Comparison of ENCODE assay signal across 26 mouse cellular contexts in genomic region chr10:130311534-130312227, GRCm38 (mm10). TPM values are rescaled to one million over a fixed set of nuclear protein-coding genes. Genes with fewer than 3 reads are reported as not detected.
DNase-seq lines count a peak whose midpoint lies in the region; ATAC-seq and TF ChIP-seq lines count a peak whose summit lies in the region.
"Had no signal": no experiment of that assay in that cellular context is flagged by ENCODE, and none has a peak within 500 bp of the region (broad histone marks: within the 10 kb centered on the region; RNA-seq: fewer than 3 reads in every experiment).

No protein-coding gene starts in this region.

- H3K36me3 ChIP-seq in G1E (replicated peaks) = no peaks in the 10 kb centered on the region
- H3K36me3 ChIP-seq: embryonic facial prominence, embryonic 10.5 days; forebrain, embryonic 15.5 days; heart, embryonic 13.5 days; intestine, embryonic 15.5 days; neural tube, embryonic 12.5 days; stomach, embryonic 15.5 days had no signal

- H3K4me1 ChIP-seq in G1E (ENCODE audit: insufficient read depth, low read depth, low read length) = peaks cover 12% of the 10 kb centered on the region
- H3K4me1 ChIP-seq: embryonic facial prominence, embryonic 10.5 days; forebrain, embryonic 15.5 days; heart, embryonic 13.5 days; intestine, embryonic 15.5 days; neural tube, embryonic 12.5 days; stomach, embryonic 15.5 days had no signal

- TF ChIP-seq CTCF in G1E (IDR thresholded peaks at IDR 0.05; ENCODE audit: low read depth, low read length) = no peak

- H3K9me3 ChIP-seq in G1E (replicated peaks) = no peaks in the 10 kb centered on the region
- H3K9me3 ChIP-seq: embryonic facial prominence, embryonic 10.5 days; forebrain, embryonic 15.5 days; heart, embryonic 13.5 days; intestine, embryonic 15.5 days; neural tube, embryonic 12.5 days; stomach, embryonic 15.5 days had no signal

- H3K4me3 ChIP-seq in G1E (ENCODE audit: low read depth, low read length) = no peak overlapping the region; the same call in 1 of the 2 replicates
- H3K4me3 ChIP-seq: embryonic facial prominence, embryonic 10.5 days; forebrain, embryonic 15.5 days; heart, adult 2 months; heart, embryonic 13.5 days; intestine, embryonic 15.5 days; neural tube, embryonic 12.5 days; stomach, embryonic 15.5 days had no signal

- H3K27me3 ChIP-seq in G1E (ENCODE audit: insufficient read depth, low read length) = no peaks in the 10 kb centered on the region
- H3K27me3 ChIP-seq: forebrain, embryonic 15.5 days; heart, embryonic 13.5 days; intestine, embryonic 15.5 days; neural tube, embryonic 12.5 days; stomach, embryonic 15.5 days had no signal

- peak; percentile 57 for DNase-seq in CD4-positive helper T cell, adult 2 months (ENCODE audit: low read depth, low spot score)
- DNase-seq in G1E (ENCODE audit: low spot score) = no peak
- peak; percentile 74 for DNase-seq in induced T-regulatory cell, adult 2 months (ENCODE audit: low read depth)
- DNase-seq in naive thymus-derived CD4-positive, alpha-beta T cell, adult 2 months (ENCODE audit: low read depth) = peak; percentile 55
- DNase-seq in urinary bladder, postnatal 25 days (ENCODE audit: low spot score) = no peak
- no peak for DNase-seq in right cerebral cortex, postnatal 14 days
- DNase-seq in kidney, postnatal 14 days = no peak
- DNase-seq: adrenal gland, postnatal 36 days; cerebellum, adult 9-10 months; gastrocnemius, postnatal 14 days; heart, adult 2 months; kidney, postnatal 4 days; lung, postnatal 4 days; right cerebral cortex, postnatal 4 days; thymus, postnatal 4 days had no signal

- peak; percentile 25; the same call in 1 of the 2 replicates for ATAC-seq in G1E (ENCODE audit: extremely low read depth, insufficient number of reproducible peaks, low FRiP score, poor library complexity, severe bottlenecking)
- ATAC-seq: forebrain, embryonic 15.5 days; intestine, embryonic 15.5 days had no signal

RNA-seq across cellular contexts. Expression of gene Tespa1, which starts 11.0 kb away (rescaled TPM):
- total RNA-seq in G1E (2014; fragmentation: Nextera tagmentation) = 202 and 209 TPM in 2 replicates
- 340 and 367 TPM in 2 replicates for total RNA-seq in G1E (2017)
- polyA plus RNA-seq in G1E (2012) = 6.6 and 7.4 TPM in 2 replicates
- polyA plus RNA-seq: embryonic facial prominence, embryonic 10.5 days; forebrain, embryonic 15.5 days; hindbrain, embryonic 14.5 days; kidney, embryonic 14.5 days had no signal

RNA-seq across cellular contexts. Expression of gene Neurod4, which starts 31.6 kb away (rescaled TPM):
- total RNA-seq in G1E (2014; fragmentation: Nextera tagmentation) (not detected in 2 replicates), G1E (2017) (0.60 and 0.64 TPM in 2 replicates)
- polyA plus RNA-seq in G1E (2012) = not detected in 2 replicates
- total RNA-seq: gastrocnemius, postnatal 14 days; heart, adult 2 months; heart, postnatal 25 days had no signal
- polyA plus RNA-seq: heart, adult 2 months; heart, embryonic 13.5 days; kidney, embryonic 14.5 days; liver, embryonic 14.5 days; lung, embryonic 16.5 days had no signal

Comparison
In these comparisons a context has a peak if more than half of its experiments do, and no peak if none do; other contexts are left out.
1. DNase-seq: peak in CD4-positive helper T cell, adult 2 months (single experiment), induced T-regulatory cell, adult 2 months (single experiment) and naive thymus-derived CD4-positive, alpha-beta T cell, adult 2 months (single experiment); none in G1E (single experiment), urinary bladder, postnatal 25 days (single experiment), right cerebral cortex, postnatal 14 days (single experiment) and kidney, postnatal 14 days (single experiment).